Mouse (Mus musculus) heart, postnatal 0 days (tissue): ENCODE measurements around the gene Wnt11. TPM values are rescaled to one million over a fixed set of nuclear protein-coding genes. Genes with fewer than 3 reads are reported as not detected.

ENCODE experiments used
- ATAC-seq: fragments of 200-750 bp; cut with Nextera tagmentation; 2 replicates; pipeline ENCODE4 v1.8.0; 2017; ENCODE audit warnings: low read depth, moderate number of reproducible peaks, moderate library complexity; ENCODE audit not compliant: insufficient read depth
- DNase-seq: peaks from one replicate; pipeline ENCODE4 v3.0.0-alpha.2; 2016; ENCODE audit warnings: low spot score
- H3K27ac ChIP-seq: fragments of 300-500 bp; sonication (generic); 2 replicates; pipeline ENCODE4 v1.5.1; 2014; ENCODE audit warnings: low read depth, mild to moderate bottlenecking
- H3K27me3 ChIP-seq: fragments of 300-500 bp; sonication (generic); 2 replicates; pipeline ENCODE4 v1.6.1; 2014; ENCODE audit warnings: low read length, mixed read lengths; ENCODE audit not compliant: control insufficient read depth, insufficient read depth
- H3K36me3 ChIP-seq: fragments of 300-500 bp; sonication (generic); replicated peaks from 2 replicates; pipeline ENCODE4 v1.6.1; 2014; ENCODE audit warnings: low read length, mixed read lengths; ENCODE audit not compliant: control insufficient read depth, insufficient read depth
- H3K4me1 ChIP-seq: fragments of 300-500 bp; sonication (generic); 2 replicates; pipeline ENCODE4 v1.6.1; 2014; ENCODE audit warnings: antibody characterized with exemption; ENCODE audit not compliant: control insufficient read depth, insufficient read depth
- H3K4me2 ChIP-seq: fragments of 300-500 bp; sonication (generic); 2 replicates; pipeline ENCODE4 v1.6.1; 2014; ENCODE audit warnings: low read depth, mild to moderate bottlenecking, low read length, moderate library complexity
- H3K4me3 ChIP-seq: fragments of 300-500 bp; sonication (generic); 2 replicates; pipeline ENCODE4 v1.5.1; 2014; ENCODE audit warnings: low read depth, low read length
- H3K9ac ChIP-seq: fragments of 300-500 bp; sonication (generic); replicated peaks from 2 replicates; pipeline ENCODE4 v1.6.1; 2014; ENCODE audit warnings: low read depth, low read length, mixed read lengths
- H3K9me3 ChIP-seq: fragments of 300-500 bp; sonication (generic); replicated peaks from 2 replicates; pipeline ENCODE4 v1.6.1; 2016; ENCODE audit warnings: low read length; ENCODE audit not compliant: control insufficient read depth
- CTCF ChIP-seq: IDR thresholded peaks from 2 replicates; pipeline ENCODE4 v1.5.1; 2016; ENCODE audit warnings: antibody characterized with exemption, control low read depth, low read depth
- EP300 ChIP-seq: IDR thresholded peaks from 2 replicates; pipeline ENCODE4 v1.6.1; 2016; ENCODE audit warnings: antibody characterized with exemption, low read depth
- WGBS: fragments of 180-500 bp; shearing (Covaris S2); extraction: QIAGEN DNeasy Blood & Tissue Kit; methylation state at CpG from one replicate; pipeline ENCODE4 v1.1.7; 2014; 5-methylcytosine and 5-hydroxymethylcytosine counted together
- polyA plus RNA-seq: library from polyadenylated mRNA; unstranded; fragments of >200 nt; fragmentation: Nextera tagmentation; extraction: Ambion mirVana; gene quantifications from 2 replicates; pipeline ENCODE4 v1.2.1, GENCODE M21; 2015
- total RNA-seq: library from RNA; depleted of rRNA; stranded (reverse); fragments of >200 nt; gene quantifications from 2 replicates; pipeline ENCODE4 v1.2.3, GENCODE M21; 2014; ENCODE audit warnings: low replicate concordance; rRNA removed

Gene Wnt11
- total and polyA plus RNA-seq, 2 experiments from 2014 or later = 4.4 to 22.9 TPM

- no peak overlapping the region for H3K9ac ChIP-seq
- H3K36me3 ChIP-seq = peaks cover 10% of the 10 kb centered on the region; the same call in 1 of the 2 replicates
- H3K4me3 ChIP-seq = no peak overlapping the region
- no peaks in the 10 kb centered on the region for H3K9me3 ChIP-seq
- ATAC-seq = no peak
- TF ChIP-seq CTCF (no peak), EP300 (no peak)
- H3K4me2 ChIP-seq = no peak overlapping the region
- peaks cover 28% of the 10 kb centered on the region for H3K4me1 ChIP-seq
- H3K27me3 ChIP-seq = no peaks in the 10 kb centered on the region
- DNase-seq = no peak
- H3K27ac ChIP-seq = no peak overlapping the region
- 92% methylated on average over 8 of the region's 8 CpGs for WGBS
Observed at GRCm38 (mm10) chr7:98897323-98897722, 62.4 kb downstream of the Wnt11 start.

- ATAC-seq = no peak
- Histone ChIP-seq H3K4me2 (no peak overlapping the region), H3K4me1 (peaks cover 27% of the 10 kb centered on the region), H3K9ac (no peak overlapping the region), H3K4me3 (no peak overlapping the region), H3K27ac (peak overlapping the region; percentile 48), H3K36me3 (peaks cover 15% of the 10 kb centered on the region; the same call in 1 of the 2 replicates), H3K27me3 (no peaks in the 10 kb centered on the region), H3K9me3 (no peaks in the 10 kb centered on the region)
- WGBS = 44% methylated on average over 4 of the region's 4 CpGs
- TF ChIP-seq EP300 = 0 out of 2 replicates have a peak, but pooled peaks have one; percentile 45
- no peak for TF ChIP-seq CTCF
- DNase-seq = peak; percentile 52
Observed at GRCm38 (mm10) chr7:98899815-98900214, 64.9 kb downstream of the Wnt11 start.

- ATAC-seq (no peak), DNase-seq (no peak)
- Histone ChIP-seq H3K36me3 (peaks cover 15% of the 10 kb centered on the region; the same call in 1 of the 2 replicates), H3K4me2 (no peak overlapping the region), H3K27me3 (no peaks in the 10 kb centered on the region), H3K9ac (no peak overlapping the region), H3K4me1 (peaks cover 19% of the 10 kb centered on the region), H3K9me3 (no peaks in the 10 kb centered on the region), H3K4me3 (no peak overlapping the region), H3K27ac (no peak overlapping the region)
- TF ChIP-seq EP300 (no peak), CTCF (peak; percentile 24; the same call in 1 of the 2 replicates)
- 93% methylated on average over 1 of the region's 1 CpGs for WGBS
Observed at GRCm38 (mm10) chr7:98901120-98901519, 66.2 kb downstream of the Wnt11 start.

GRCm38 (mm10) chr7:98903884-98904283 is 69.0 kb downstream of the Wnt11 start:
- DNase-seq = peak; percentile 30
- TF ChIP-seq EP300 (no peak), CTCF (no peak)
- Histone ChIP-seq H3K4me1 (peaks cover 19% of the 10 kb centered on the region), H3K4me2 (no peak overlapping the region), H3K27ac (no peak overlapping the region), H3K9ac (no peak overlapping the region), H3K36me3 (peaks cover 15% of the 10 kb centered on the region; the same call in 1 of the 2 replicates), H3K4me3 (no peak overlapping the region), H3K9me3 (no peaks in the 10 kb centered on the region), H3K27me3 (no peaks in the 10 kb centered on the region)
- WGBS = 53% methylated on average over 5 of the region's 5 CpGs
- no peak for ATAC-seq

Other genes starting within 250 kb of the Wnt11 start
- 20.1 and 33.2 TPM in 2 replicates for gene Emsy, start 178.3 kb upstream of the Wnt11 start, total RNA-seq
- gene Emsy, start 178.3 kb upstream of the Wnt11 start, polyA plus RNA-seq = 8.8 and 9.1 TPM in 2 replicates
- gene Thap12, start 132.0 kb upstream of the Wnt11 start, total RNA-seq = 48.6 and 50.6 TPM in 2 replicates
- 31.5 and 37.8 TPM in 2 replicates for gene Thap12, start 132.0 kb upstream of the Wnt11 start, polyA plus RNA-seq